Mouse (Mus musculus) G1E (cell line): Measurements from ENCODE around the gene Lama2.

ENCODE experiments used
- CTCF ChIP-seq: IDR thresholded peaks from 2 replicates; pipeline ENCODE4 v1.5.1; 2012; ENCODE audit warnings: low read depth, low read length, inconsistent platforms, mixed read lengths
- GATA1 ChIP-seq: IDR thresholded peaks from 2 replicates; pipeline ENCODE4 v1.6.1; 2012; ENCODE audit warnings: borderline replicate concordance, low read length, inconsistent platforms, mixed read lengths
- GATA2 ChIP-seq: IDR thresholded peaks from 2 replicates; pipeline ENCODE4 v1.6.1; 2012; ENCODE audit warnings: low read depth, low read length, inconsistent platforms, borderline replicate concordance
- POLR2AphosphoS5 ChIP-seq: IDR thresholded peaks from 2 replicates; pipeline ENCODE4 v1.6.1; 2012; ENCODE audit warnings: low read depth, low read length, inconsistent platforms; ENCODE audit not compliant: insufficient replicate concordance
- TAL1 ChIP-seq: conservative IDR thresholded peaks from 2 replicates; pipeline ENCODE4 v1.6.1; 2012; ENCODE audit warnings: low read depth, low read length, inconsistent platforms, mixed read lengths

DNA sequence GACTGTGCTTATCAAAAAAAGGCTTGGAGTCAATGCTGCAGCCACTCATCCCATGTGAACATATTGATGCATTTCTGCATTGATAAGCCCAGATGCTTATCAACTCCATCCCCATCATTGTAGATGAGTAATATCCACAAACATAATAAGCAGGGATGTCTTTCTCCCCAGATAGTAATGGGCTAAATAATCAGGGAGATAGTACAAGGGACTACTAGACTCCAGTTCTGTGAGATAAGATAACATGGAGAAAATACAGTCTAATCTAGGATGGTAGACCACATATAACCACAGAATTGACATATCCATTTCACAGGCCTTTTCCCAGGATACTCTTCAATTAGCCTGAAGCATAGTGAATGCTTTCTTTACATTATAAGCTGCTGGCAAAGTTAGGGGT, 622.9 kb downstream of the Lama2 start:
- TF ChIP-seq CTCF (no peak), POLR2AphosphoS5 (no peak), TAL1 (no peak), GATA1 (no peak), GATA2 (no peak)
